Mouse (Mus musculus): ENCODE data around the gene Itgb8. TPM values are rescaled to one million over a fixed set of nuclear protein-coding genes. Genes with fewer than 3 reads are reported as not detected.

Itgb8 gene
- total and polyA plus RNA-seq, 2 experiments from 2014 or later: 10.7 to 33.4 TPM

DNA sequence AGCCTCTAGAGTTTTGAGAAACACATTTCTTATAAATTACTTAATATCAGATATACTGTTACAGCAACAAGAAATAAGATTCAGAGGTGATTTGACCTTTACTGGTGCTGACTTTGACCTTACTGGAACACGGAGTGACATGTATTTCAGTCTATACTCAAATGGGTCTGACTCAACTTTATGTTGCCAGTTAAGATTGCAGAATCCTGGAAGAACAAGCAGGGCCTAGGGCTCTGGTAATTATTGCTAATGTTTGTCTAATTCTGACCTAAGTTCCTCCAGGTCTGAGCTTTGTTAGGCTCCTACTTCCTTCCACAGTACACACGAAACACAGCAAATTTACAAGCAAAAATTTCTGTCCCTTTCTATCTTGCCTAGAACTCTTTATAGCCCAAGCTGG lies 28.0 kb downstream of the Itgb8 start:
- H3K4me3 ChIP-seq (ENCODE audit: low read length): no peak overlapping the region
- H3K4me1 ChIP-seq (ENCODE audit: insufficient read depth, low read length): no peaks in the 10 kb centered on the region

DNA sequence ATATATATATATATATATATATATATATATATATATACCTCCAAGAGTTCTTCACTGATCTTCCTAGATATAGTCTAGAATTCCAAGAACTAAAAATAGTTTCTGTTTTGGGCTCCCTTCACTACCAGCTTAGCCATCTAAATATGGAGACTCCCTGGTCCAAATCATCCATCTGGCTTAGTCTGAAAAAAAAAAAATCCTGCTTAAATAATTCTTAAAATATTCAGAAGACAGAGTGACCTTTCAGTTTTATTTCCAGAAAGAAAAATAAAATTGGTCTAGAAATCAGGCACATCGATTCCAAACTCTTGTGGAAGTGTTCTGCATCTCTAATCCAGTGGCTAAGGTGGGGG lies 28.6 kb downstream of the Itgb8 start:
- DNase-seq (ENCODE audit: low spot score) (no peak), ATAC-seq (no peak)
- no peaks in the 10 kb centered on the region for H3K27me3 ChIP-seq (ENCODE audit: insufficient read depth, low read length)
- no peaks in the 10 kb centered on the region for H3K9me3 ChIP-seq (ENCODE audit: low read length)
- TF ChIP-seq CTCF (IDR thresholded peaks at IDR 0.05; ENCODE audit: low read depth): no peak
- H3K36me3 ChIP-seq (ENCODE audit: insufficient read depth, low read length): no peaks in the 10 kb centered on the region
- no peak overlapping the region for H3K4me3 ChIP-seq (ENCODE audit: low read length)
- WGBS: 93% methylated on average over 1 of the region's 1 CpGs
- no peak overlapping the region for H3K4me2 ChIP-seq (ENCODE audit: low read depth, low read length)
- no peak overlapping the region for H3K27ac ChIP-seq
- no peaks in the 10 kb centered on the region for H3K4me1 ChIP-seq (ENCODE audit: insufficient read depth, low read length)
- H3K9ac ChIP-seq (replicated peaks; ENCODE audit: low read length): no peak overlapping the region

More for the DNA sequence above, 28.0 kb downstream of the Itgb8 start:
- H3K9me3 ChIP-seq (ENCODE audit: low read length): no peaks in the 10 kb centered on the region
- no peak overlapping the region for H3K4me2 ChIP-seq (ENCODE audit: low read depth, low read length)
- H3K27ac ChIP-seq: no peak overlapping the region
- WGBS: 93% methylated on average over 2 of the region's 2 CpGs
- TF ChIP-seq CTCF (IDR thresholded peaks at IDR 0.05; ENCODE audit: low read depth): no peak
- H3K36me3 ChIP-seq (ENCODE audit: insufficient read depth, low read length): no peaks in the 10 kb centered on the region
- DNase-seq (ENCODE audit: low spot score) (no peak), ATAC-seq (no peak)
- H3K9ac ChIP-seq (replicated peaks; ENCODE audit: low read length): no peak overlapping the region
- no peaks in the 10 kb centered on the region for H3K27me3 ChIP-seq (ENCODE audit: insufficient read depth, low read length)

DNA sequence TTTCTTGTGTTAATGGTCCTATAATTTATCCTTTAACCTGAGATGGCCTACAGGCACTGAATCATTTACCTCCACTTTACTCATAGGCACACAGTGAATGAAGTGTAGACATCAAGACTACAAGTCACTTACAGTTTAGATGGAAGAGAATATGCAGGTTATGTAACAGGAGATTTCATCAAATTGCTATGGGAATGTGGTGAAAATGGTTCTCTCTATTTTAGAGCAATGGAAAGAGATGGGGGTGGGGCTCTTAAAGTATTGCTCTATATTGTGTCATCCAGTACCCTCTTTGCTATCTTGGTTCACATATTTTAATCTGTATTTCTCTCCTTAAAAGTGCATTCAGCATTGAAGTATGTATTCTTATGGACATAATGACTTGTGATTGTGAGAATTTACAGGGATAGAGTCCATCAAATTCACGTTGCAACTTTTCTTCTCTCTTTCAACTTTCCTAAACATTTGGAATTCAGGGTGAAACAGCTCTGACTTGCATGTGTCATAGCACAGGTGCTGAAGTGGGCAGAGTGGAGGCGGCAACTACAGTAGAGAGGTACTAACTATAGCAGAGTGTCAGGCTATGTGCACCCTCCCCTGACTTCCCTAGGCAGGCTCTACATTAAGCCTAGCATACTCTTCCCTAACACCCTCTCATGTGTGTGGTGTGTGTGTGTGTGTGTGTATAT lies 29.1 kb downstream of the Itgb8 start:
- TF ChIP-seq CTCF (IDR thresholded peaks at IDR 0.05; ENCODE audit: low read depth): no peak
- WGBS: 95% methylated on average over 2 of the region's 2 CpGs
- no peak for ATAC-seq
- H3K9me3 ChIP-seq (ENCODE audit: low read length): no peaks in the 10 kb centered on the region
- H3K9ac ChIP-seq (replicated peaks; ENCODE audit: low read length): no peak overlapping the region
- H3K4me1 ChIP-seq (ENCODE audit: insufficient read depth, low read length): no peaks in the 10 kb centered on the region
- H3K36me3 ChIP-seq (ENCODE audit: insufficient read depth, low read length): no peaks in the 10 kb centered on the region
- no peak overlapping the region for H3K27ac ChIP-seq
- no peak overlapping the region for H3K4me2 ChIP-seq (ENCODE audit: low read depth, low read length)
- H3K4me3 ChIP-seq (ENCODE audit: low read length): no peak overlapping the region
- no peaks in the 10 kb centered on the region for H3K27me3 ChIP-seq (ENCODE audit: insufficient read depth, low read length)
- no peak for DNase-seq (ENCODE audit: low spot score)

DNA sequence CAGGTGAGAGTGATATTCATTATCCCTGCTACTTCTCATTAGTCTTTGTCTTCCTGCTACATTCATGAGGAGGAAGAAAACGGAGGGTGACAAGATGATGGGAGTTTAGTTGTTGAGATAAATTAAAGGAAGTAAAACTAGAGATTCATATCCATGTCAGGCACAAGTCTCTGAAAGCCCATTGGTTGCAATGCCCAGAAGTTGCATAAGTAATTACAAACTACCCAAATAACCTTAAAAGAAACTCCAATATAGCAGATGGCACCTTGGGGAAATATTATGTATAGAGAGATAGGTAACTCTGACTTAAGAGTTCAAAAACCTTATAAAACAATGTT lies 31.2 kb downstream of the Itgb8 start:
- Histone ChIP-seq H3K9me3 (ENCODE audit: low read length) (no peaks in the 10 kb centered on the region), H3K27me3 (ENCODE audit: insufficient read depth, low read length) (no peaks in the 10 kb centered on the region), H3K4me3 (ENCODE audit: low read length) (no peak overlapping the region), H3K36me3 (ENCODE audit: insufficient read depth, low read length) (no peaks in the 10 kb centered on the region), H3K27ac (no peak overlapping the region), H3K9ac (replicated peaks; ENCODE audit: low read length) (no peak overlapping the region), H3K4me2 (ENCODE audit: low read depth, low read length) (no peak overlapping the region), H3K4me1 (ENCODE audit: insufficient read depth, low read length) (no peaks in the 10 kb centered on the region)
- ATAC-seq (no peak), DNase-seq (ENCODE audit: low spot score) (no peak)
- WGBS: 78% methylated on average over 1 of the region's 1 CpGs
- no peak for TF ChIP-seq CTCF (IDR thresholded peaks at IDR 0.05; ENCODE audit: low read depth)

DNA sequence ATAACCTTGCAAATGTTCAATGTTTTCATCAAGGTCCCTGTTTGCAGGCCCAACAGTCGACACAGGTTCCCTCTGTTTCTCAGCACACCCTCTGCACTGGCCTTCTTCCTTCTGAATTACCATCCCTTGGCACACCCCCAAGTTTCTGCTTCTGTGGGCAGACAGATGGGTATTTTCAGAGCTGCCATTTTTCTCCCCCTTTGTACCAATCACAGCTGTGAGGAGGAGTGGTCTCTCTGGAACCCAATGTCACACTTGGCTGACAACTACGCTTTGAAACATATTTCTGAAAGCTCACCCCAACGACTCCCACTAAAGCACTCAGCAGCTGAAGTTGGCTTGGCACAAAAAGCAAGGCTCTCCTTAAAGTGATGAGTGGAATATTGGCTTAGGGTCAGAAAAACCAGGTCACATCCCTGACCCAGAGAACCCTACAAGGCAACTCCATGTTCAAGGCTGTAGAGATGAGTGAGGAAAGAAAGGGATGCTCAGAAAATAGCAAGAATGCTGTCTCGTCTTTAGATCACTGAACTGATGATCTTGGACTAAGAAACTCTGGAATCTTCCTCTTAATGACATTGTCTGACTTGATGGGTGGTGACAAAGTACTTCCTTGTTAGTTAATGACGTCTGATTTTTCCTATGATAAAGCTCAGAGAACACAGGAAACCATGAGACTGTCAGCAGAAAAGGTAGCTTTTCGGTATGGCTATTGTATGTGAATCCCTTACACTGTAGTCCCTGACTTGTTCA lies 31.7 kb downstream of the Itgb8 start:
- peak; percentile 75 for DNase-seq (ENCODE audit: low spot score)
- H3K27ac ChIP-seq: no peak overlapping the region
- no peak for TF ChIP-seq CTCF (IDR thresholded peaks at IDR 0.05; ENCODE audit: low read depth)
- peak; percentile 79 for ATAC-seq
- H3K27me3 ChIP-seq (ENCODE audit: insufficient read depth, low read length): no peaks in the 10 kb centered on the region
- no peak overlapping the region for H3K4me2 ChIP-seq (ENCODE audit: low read depth, low read length)
- no peak overlapping the region for H3K4me3 ChIP-seq (ENCODE audit: low read length)
- H3K4me1 ChIP-seq (ENCODE audit: insufficient read depth, low read length): no peaks in the 10 kb centered on the region
- H3K36me3 ChIP-seq (ENCODE audit: insufficient read depth, low read length): no peaks in the 10 kb centered on the region
- no peaks in the 10 kb centered on the region for H3K9me3 ChIP-seq (ENCODE audit: low read length)
- 53% methylated on average over 6 of the region's 6 CpGs for WGBS
- no peak overlapping the region for H3K9ac ChIP-seq (replicated peaks; ENCODE audit: low read length)

DNA sequence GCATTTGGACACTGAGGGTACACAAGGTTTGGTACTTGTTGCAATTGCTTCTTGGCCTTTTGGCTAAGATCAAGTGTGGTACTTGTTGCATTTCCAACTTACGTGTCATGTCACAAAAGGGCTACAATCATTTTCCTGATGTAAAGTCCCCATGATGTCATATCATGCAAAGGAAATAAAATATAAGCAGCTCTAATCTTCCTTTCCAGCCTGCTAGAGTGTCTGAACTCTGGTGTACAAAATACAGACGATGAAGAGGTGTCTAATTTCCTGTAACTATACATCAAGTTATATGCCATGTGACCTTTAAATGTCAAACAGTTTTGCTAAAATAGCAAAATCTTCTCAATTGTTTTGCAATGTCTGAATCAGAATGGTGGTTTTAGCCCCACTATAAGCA lies 34.2 kb downstream of the Itgb8 start:
- Histone ChIP-seq H3K4me2 (ENCODE audit: low read depth, low read length) (no peak overlapping the region), H3K9ac (replicated peaks; ENCODE audit: low read length) (no peak overlapping the region), H3K4me3 (ENCODE audit: low read length) (no peak overlapping the region), H3K4me1 (ENCODE audit: insufficient read depth, low read length) (no peaks in the 10 kb centered on the region), H3K36me3 (ENCODE audit: insufficient read depth, low read length) (no peaks in the 10 kb centered on the region), H3K9me3 (ENCODE audit: low read length) (no peaks in the 10 kb centered on the region), H3K27ac (no peak overlapping the region), H3K27me3 (ENCODE audit: insufficient read depth, low read length) (no peaks in the 10 kb centered on the region)
- WGBS: 88% methylated on average over 2 of the region's 2 CpGs
- ATAC-seq (no peak), DNase-seq (ENCODE audit: low spot score) (no peak)
- TF ChIP-seq CTCF (IDR thresholded peaks at IDR 0.05; ENCODE audit: low read depth): no peak

DNA sequence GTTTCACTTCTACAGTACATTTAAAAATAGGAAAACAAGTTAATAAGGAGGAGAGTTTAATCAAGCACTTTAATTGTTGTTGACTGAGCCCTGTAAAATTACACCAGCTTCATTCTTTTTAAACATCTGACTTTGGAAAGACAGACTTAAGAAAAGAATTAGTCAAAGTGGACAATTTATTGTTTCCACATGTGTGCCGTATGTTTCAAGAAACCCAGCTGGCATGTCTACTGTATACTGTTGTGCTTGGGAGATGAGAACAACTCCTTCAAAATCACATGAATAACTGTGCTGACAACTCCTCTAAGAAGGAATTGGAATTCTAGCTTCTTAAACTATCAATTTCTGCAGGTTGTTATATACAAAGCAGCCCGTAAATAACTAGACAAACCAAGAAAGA lies 35.8 kb downstream of the Itgb8 start:
- no peak overlapping the region for H3K9ac ChIP-seq (replicated peaks; ENCODE audit: low read length)
- H3K27ac ChIP-seq: no peak overlapping the region
- WGBS: 83% methylated on average over 2 of the region's 2 CpGs
- no peaks in the 10 kb centered on the region for H3K27me3 ChIP-seq (ENCODE audit: insufficient read depth, low read length)
- H3K9me3 ChIP-seq (ENCODE audit: low read length): no peaks in the 10 kb centered on the region
- H3K4me3 ChIP-seq (ENCODE audit: low read length): no peak overlapping the region
- no peaks in the 10 kb centered on the region for H3K4me1 ChIP-seq (ENCODE audit: insufficient read depth, low read length)
- TF ChIP-seq CTCF (IDR thresholded peaks at IDR 0.05; ENCODE audit: low read depth): no peak
- DNase-seq (ENCODE audit: low spot score) (no peak), ATAC-seq (no peak)
- H3K36me3 ChIP-seq (ENCODE audit: insufficient read depth, low read length): no peaks in the 10 kb centered on the region
- no peak overlapping the region for H3K4me2 ChIP-seq (ENCODE audit: low read depth, low read length)

Measured in hindbrain, postnatal 0 days (tissue).